Mouse (Mus musculus): ENCODE results near the gene Abcc5. TPM values are rescaled to one million over a fixed set of nuclear protein-coding genes. Genes with fewer than 3 reads are reported as not detected.

Abcc5 gene
- polyA plus RNA-seq (2014; fragmentation: Illumina TruSeq; extraction: RNeasy Lipid Tissue Mini Kit (QIAGEN cat#74804); ENCODE audit: low read depth, low replicate concordance): 55.7 TPM

GRCm38 (mm10) chr16:20425855-20426598 lies at the start of gene Abcc5:
Gene Abcc5, minus strand, starts transcription at chr16:20426394.

GRCm38 (mm10) chr16:20325286-20325685 lies 100.9 kb downstream of the Abcc5 start, which contains the start of gene Cyp2ab1:
Gene Cyp2ab1, minus strand, starts transcription at chr16:20325404.

GRCm38 (mm10) chr16:20301770-20302649 lies 124.2 kb downstream of the Abcc5 start, which contains the start of gene Parl:
Gene Parl, minus strand, starts transcription at chr16:20302387.

Other genes with a start within 250 kb of the Abcc5 start
- 0.09 TPM for gene Map6d1, start 185.0 kb downstream of the Abcc5 start, polyA plus RNA-seq (2014; fragmentation: Illumina TruSeq; extraction: RNeasy Lipid Tissue Mini Kit (QIAGEN cat#74804); ENCODE audit: low read depth, low replicate concordance)
- 56.0 TPM for gene Parl, start 124.0 kb downstream of the Abcc5 start, polyA plus RNA-seq (2014; fragmentation: Illumina TruSeq; extraction: RNeasy Lipid Tissue Mini Kit (QIAGEN cat#74804); ENCODE audit: low read depth, low replicate concordance)
- 1.8 TPM for gene Cyp2ab1, start 101.0 kb downstream of the Abcc5 start, polyA plus RNA-seq (2014; fragmentation: Illumina TruSeq; extraction: RNeasy Lipid Tissue Mini Kit (QIAGEN cat#74804); ENCODE audit: low read depth, low replicate concordance)
- gene Eif2b5, start 72.4 kb upstream of the Abcc5 start, polyA plus RNA-seq (2014; fragmentation: Illumina TruSeq; extraction: RNeasy Lipid Tissue Mini Kit (QIAGEN cat#74804); ENCODE audit: low read depth, low replicate concordance): 41.3 TPM
- 25.8 TPM for gene Dvl3, start 90.6 kb upstream of the Abcc5 start, polyA plus RNA-seq (2014; fragmentation: Illumina TruSeq; extraction: RNeasy Lipid Tissue Mini Kit (QIAGEN cat#74804); ENCODE audit: low read depth, low replicate concordance)
- gene Ap2m1, start 109.1 kb upstream of the Abcc5 start, polyA plus RNA-seq (2014; fragmentation: Illumina TruSeq; extraction: RNeasy Lipid Tissue Mini Kit (QIAGEN cat#74804); ENCODE audit: low read depth, low replicate concordance): 227 TPM
- gene Abcf3, start 122.2 kb upstream of the Abcc5 start, polyA plus RNA-seq (2014; fragmentation: Illumina TruSeq; extraction: RNeasy Lipid Tissue Mini Kit (QIAGEN cat#74804); ENCODE audit: low read depth, low replicate concordance): 46.9 TPM
- gene Vwa5b2, start 163.1 kb upstream of the Abcc5 start, polyA plus RNA-seq (2014; fragmentation: Illumina TruSeq; extraction: RNeasy Lipid Tissue Mini Kit (QIAGEN cat#74804); ENCODE audit: low read depth, low replicate concordance): not detected
- 6.9 TPM for gene Eef1akmt4, start 185.2 kb upstream of the Abcc5 start, polyA plus RNA-seq (2014; fragmentation: Illumina TruSeq; extraction: RNeasy Lipid Tissue Mini Kit (QIAGEN cat#74804); ENCODE audit: low read depth, low replicate concordance)
- not detected for gene Gm49333, start 185.2 kb upstream of the Abcc5 start, polyA plus RNA-seq (2014; fragmentation: Illumina TruSeq; extraction: RNeasy Lipid Tissue Mini Kit (QIAGEN cat#74804); ENCODE audit: low read depth, low replicate concordance)
- gene Alg3, start 185.3 kb upstream of the Abcc5 start, polyA plus RNA-seq (2014; fragmentation: Illumina TruSeq; extraction: RNeasy Lipid Tissue Mini Kit (QIAGEN cat#74804); ENCODE audit: low read depth, low replicate concordance): 13.1 TPM
- gene Camk2n2, start 194.9 kb upstream of the Abcc5 start, polyA plus RNA-seq (2014; fragmentation: Illumina TruSeq; extraction: RNeasy Lipid Tissue Mini Kit (QIAGEN cat#74804); ENCODE audit: low read depth, low replicate concordance): 2.3 TPM
- not detected for gene Ece2, start 203.4 kb upstream of the Abcc5 start, polyA plus RNA-seq (2014; fragmentation: Illumina TruSeq; extraction: RNeasy Lipid Tissue Mini Kit (QIAGEN cat#74804); ENCODE audit: low read depth, low replicate concordance)
- gene Psmd2, start 225.3 kb upstream of the Abcc5 start, polyA plus RNA-seq (2014; fragmentation: Illumina TruSeq; extraction: RNeasy Lipid Tissue Mini Kit (QIAGEN cat#74804); ENCODE audit: low read depth, low replicate concordance): 114 TPM
- 227 TPM for gene Eif4g1, start 241.9 kb upstream of the Abcc5 start, polyA plus RNA-seq (2014; fragmentation: Illumina TruSeq; extraction: RNeasy Lipid Tissue Mini Kit (QIAGEN cat#74804); ENCODE audit: low read depth, low replicate concordance)